Mouse (Mus musculus): ENCODE data around the gene Pmp22.

- no peak for TF ChIP-seq CTCF (IDR thresholded peaks at IDR 0.05; ENCODE audit: insufficient read depth, low read depth, low read length)
- no peak for TF ChIP-seq POLR2A (IDR thresholded peaks at IDR 0.05; ENCODE audit: insufficient read depth, low read depth, low read length)
Observed at GRCm38 (mm10) chr11:63188803-63189202, 60.0 kb downstream of the Pmp22 start.

Measured in olfactory bulb, adult 2 months (tissue).